Mouse (Mus musculus): ENCODE measurements around the gene Lat2.

- TF ChIP-seq CTCF (IDR thresholded peaks at IDR 0.05; ENCODE audit: low read depth, low read length), result 0 out of 2 replicates have a peak, but pooled peaks have one; percentile 5
- no peak for TF ChIP-seq POLR2A (IDR thresholded peaks at IDR 0.05; ENCODE audit: borderline replicate concordance, low read depth, low read length)
Observed at GRCm38 (mm10) chr5:134613727-134614126, 1.1 kb downstream of the Lat2 start.

Data from bone marrow macrophage, adult 2 months (primary cell).